Mouse (Mus musculus) small intestine, adult 2 months (tissue): ENCODE results near the gene Zic4. TPM values are rescaled to one million over a fixed set of nuclear protein-coding genes. Genes with fewer than 3 reads are reported as not detected.

Source experiments
- H3K27ac ChIP-seq: fragments of 200-500 bp; 2 replicates; pipeline ENCODE4 v1.5.1; 2012; ENCODE audit warnings: low read depth, low read length, control low read depth, inconsistent platforms; ENCODE audit not compliant: insufficient read depth
- H3K27me3 ChIP-seq: fragments of 200-500 bp; 2 replicates; pipeline ENCODE4 v1.6.1; 2012; ENCODE audit warnings: mild to moderate bottlenecking, moderate library complexity, low read length, inconsistent platforms; ENCODE audit not compliant: control insufficient read depth, insufficient read depth
- H3K36me3 ChIP-seq: fragments of 200-500 bp; 2 replicates; pipeline ENCODE4 v1.6.1; 2012; ENCODE audit warnings: mild to moderate bottlenecking, low read length, control low read depth, inconsistent platforms; ENCODE audit not compliant: control insufficient read depth, insufficient read depth
- H3K4me1 ChIP-seq: fragments of 200-500 bp; 2 replicates; pipeline ENCODE4 v1.6.1; 2012; ENCODE audit warnings: low read length, inconsistent platforms, mixed read lengths; ENCODE audit not compliant: control insufficient read depth, insufficient read depth, insufficient read length
- H3K4me3 ChIP-seq: fragments of 200-500 bp; 2 replicates; pipeline ENCODE4 v1.5.1; 2012; ENCODE audit warnings: low read depth, mild to moderate bottlenecking, control low read depth, inconsistent platforms, low read length, moderate library complexity
- CTCF ChIP-seq: fragments of 200-500 bp; IDR thresholded peaks from 2 replicates; pipeline ENCODE4 v1.5.1; 2012; ENCODE audit warnings: low read depth, mild to moderate bottlenecking, control low read depth, inconsistent platforms, low read length, moderate library complexity, mixed read lengths; ENCODE audit not compliant: insufficient replicate concordance, insufficient read length; ENCODE audit errors: extremely low read depth
- POLR2A ChIP-seq: fragments of 200-500 bp; IDR thresholded peaks from 2 replicates; pipeline ENCODE4 v1.6.1; 2012; ENCODE audit warnings: low read depth, mild to moderate bottlenecking, control low read depth, inconsistent platforms, low read length, moderate library complexity
- WGBS: fragments of 180-500 bp; shearing (Covaris S2); methylation state at CpG from one replicate; pipeline ENCODE4 v1.1.7; 2018; 5-methylcytosine and 5-hydroxymethylcytosine counted together
- polyA plus RNA-seq: library from polyadenylated mRNA; depleted of rRNA; stranded (reverse); fragments of >200 nt; gene quantifications from 2 replicates; pipeline ENCODE4 v1.2.3, GENCODE M21; 2012

Gene Zic4
- polyA plus RNA-seq, 1 experiment, result not detected

DNA sequence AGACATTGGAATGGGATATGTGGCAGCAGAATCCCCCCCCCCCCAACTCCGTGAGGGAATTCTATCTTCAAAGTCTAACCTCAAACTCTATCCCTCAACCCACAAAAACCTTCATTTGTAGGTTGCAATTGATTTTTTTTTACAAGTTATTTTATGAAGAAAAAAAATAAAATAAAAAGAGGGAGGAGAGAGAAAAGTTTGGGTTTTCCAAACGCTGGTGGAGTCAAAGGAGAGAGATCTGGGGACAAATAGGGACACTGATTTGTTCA lies 19.8 kb downstream of the Zic4 start:
- WGBS, result 7% methylated on average over 2 of the region's 2 CpGs
- H3K4me3 ChIP-seq, result no peak overlapping the region
- H3K27me3 ChIP-seq, result peaks cover 71% of the 10 kb centered on the region
- no peak overlapping the region for H3K27ac ChIP-seq
- no peaks in the 10 kb centered on the region; the same call in 1 of the 2 replicates for H3K4me1 ChIP-seq
- H3K36me3 ChIP-seq, result no peaks in the 10 kb centered on the region
- no peak for TF ChIP-seq POLR2A
- no peak for TF ChIP-seq CTCF

DNA sequence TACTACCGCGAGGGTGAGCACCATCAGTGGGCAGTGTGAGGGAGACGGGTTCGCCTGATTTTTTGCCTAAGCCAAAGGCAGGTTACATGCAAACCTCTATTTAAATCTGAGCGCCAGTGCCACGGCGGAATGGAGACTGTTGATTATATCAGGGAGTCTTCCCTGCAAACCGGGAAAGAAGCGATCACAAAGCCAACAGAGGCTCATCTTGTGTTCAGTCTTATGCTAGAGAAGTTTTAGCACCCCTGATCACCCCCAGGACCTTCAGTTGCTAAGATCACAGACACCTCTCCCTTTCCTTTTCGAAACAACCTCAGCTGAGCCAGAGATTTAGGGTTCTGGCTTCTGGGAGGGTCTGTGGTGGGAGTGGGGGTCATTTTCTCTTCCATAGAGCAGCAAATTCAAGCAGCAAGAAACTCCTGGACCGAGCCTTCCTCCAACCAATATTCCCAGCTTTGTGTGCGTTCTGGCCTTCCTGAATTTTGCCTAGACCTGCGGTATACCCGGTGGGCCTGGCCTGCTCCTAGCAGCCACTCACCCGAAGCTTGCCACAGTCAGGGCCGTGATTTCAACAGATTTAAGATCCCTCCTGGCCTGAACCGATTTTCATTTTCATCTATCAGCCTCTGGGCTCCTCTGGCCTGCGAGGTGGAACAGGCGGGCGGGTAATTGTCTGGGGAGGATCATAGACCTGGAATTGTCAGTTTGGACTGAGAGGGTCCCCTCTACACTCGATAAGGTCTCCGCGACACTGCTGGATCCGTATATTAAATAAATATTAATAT lies 20.4 kb downstream of the Zic4 start:
- Histone ChIP-seq H3K4me3 (no peak overlapping the region), H3K36me3 (no peaks in the 10 kb centered on the region), H3K27me3 (peaks cover 71% of the 10 kb centered on the region), H3K4me1 (no peaks in the 10 kb centered on the region; the same call in 1 of the 2 replicates), H3K27ac (no peak overlapping the region)
- no peak for TF ChIP-seq CTCF
- no peak for TF ChIP-seq POLR2A
- whole genome bisulfite sequencing, result 6% methylated on average over 24 of the region's 24 CpGs

DNA sequence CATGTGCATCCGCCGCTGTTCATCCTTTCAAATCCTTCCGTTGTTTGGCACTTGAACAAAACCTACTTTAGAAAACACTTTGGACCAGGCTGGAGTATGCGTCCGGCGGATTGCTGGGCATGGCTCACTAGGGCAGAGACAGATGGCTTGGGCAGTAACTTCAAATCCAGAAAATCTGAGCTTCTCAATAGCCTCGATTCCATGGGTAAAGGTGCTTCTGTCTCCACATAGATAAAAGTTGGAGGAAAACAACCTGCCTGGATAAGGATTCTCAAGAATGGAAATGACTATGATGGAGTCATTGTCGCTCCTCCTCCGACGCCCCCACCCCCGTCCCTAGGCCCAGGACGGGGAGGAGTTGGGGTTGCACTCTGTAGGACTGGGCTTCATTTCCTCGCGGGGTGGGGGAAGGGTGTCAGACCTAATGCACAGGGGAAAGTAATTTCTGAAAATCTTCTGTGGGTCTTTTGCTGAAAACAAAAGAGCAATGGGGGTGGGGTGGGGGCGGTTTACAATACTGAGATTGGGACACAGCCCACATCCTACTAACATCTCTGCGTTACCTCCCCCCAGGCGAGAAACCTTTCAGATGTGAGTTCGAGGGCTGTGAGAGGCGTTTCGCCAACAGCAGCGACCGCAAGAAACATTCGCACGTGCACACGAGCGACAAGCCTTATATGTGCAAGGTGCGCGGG lies 21.4 kb downstream of the Zic4 start:
- 6% methylated on average over 28 of the region's 28 CpGs for WGBS
- no peaks in the 10 kb centered on the region for H3K36me3 ChIP-seq
- no peak overlapping the region for H3K27ac ChIP-seq
- peaks cover 66% of the 10 kb centered on the region for H3K27me3 ChIP-seq
- no peak overlapping the region for H3K4me3 ChIP-seq
- TF ChIP-seq POLR2A, result no peak
- TF ChIP-seq CTCF, result no peak
- H3K4me1 ChIP-seq, result no peaks in the 10 kb centered on the region; the same call in 1 of the 2 replicates

DNA sequence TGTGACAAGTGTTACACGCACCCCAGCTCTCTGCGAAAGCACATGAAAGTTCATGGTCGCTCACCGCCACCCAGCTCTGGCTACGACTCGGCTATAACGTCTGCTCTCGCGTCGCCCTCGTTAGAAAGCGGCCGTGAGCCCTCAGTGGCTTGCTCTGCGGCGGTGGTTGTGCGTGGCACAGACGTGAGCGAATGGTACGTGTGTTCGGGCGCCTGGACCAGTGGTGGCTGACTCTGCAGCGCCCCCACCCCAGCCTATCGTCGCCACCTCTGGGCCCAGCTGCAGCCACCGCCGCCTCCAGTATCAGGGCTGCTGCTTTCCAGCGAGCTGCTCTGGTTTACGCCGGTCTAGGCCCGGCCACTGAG lies 21.9 kb downstream of the Zic4 start:
- 3% methylated on average over 30 of the region's 30 CpGs for WGBS
- H3K4me1 ChIP-seq, result no peaks in the 10 kb centered on the region; the same call in 1 of the 2 replicates
- TF ChIP-seq CTCF (no peak), POLR2A (no peak)
- H3K27ac ChIP-seq, result no peak overlapping the region
- H3K4me3 ChIP-seq, result no peak overlapping the region
- H3K36me3 ChIP-seq, result no peaks in the 10 kb centered on the region
- peaks cover 61% of the 10 kb centered on the region for H3K27me3 ChIP-seq

DNA sequence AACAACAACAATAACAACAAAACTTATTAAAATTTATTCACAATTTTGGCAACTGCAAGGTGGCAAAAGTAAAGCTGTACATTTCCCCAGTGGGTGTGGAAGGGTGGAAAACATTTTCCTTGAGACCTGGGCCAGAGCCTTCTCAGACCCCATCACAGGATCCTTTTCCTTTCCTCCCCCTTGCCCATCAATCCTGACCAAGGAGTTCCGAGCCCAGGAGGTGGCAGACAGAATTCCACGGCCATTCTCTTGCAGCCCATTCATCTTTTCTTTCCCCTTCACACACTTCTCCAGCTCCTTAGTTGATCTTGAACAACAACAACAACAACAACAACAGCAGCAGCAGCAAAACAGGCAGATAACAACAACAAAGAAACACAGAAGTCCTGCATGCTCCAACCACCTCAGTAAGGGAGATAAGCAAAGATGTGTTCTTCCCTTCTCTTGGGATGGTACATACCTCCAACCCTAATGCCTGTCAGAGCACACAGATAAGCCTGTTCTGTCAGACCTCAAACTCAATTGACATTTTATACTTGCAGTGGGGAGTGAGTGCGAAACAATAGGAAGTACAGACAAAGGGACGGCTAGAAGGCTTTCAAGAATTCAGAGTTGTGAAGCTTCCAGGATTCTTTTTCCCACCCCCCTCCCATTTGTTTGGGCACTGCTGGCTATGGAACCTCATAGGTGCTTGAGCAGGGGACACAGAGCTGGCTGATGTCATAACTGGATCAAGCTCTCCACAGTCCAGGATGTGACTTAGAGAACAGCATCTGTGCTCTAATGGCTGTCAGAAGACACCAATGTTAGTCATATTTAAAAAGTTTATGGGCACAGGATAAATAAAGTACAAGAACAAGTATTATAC lies 22.7 kb downstream of the Zic4 start:
- H3K4me1 ChIP-seq, result no peaks in the 10 kb centered on the region; the same call in 1 of the 2 replicates
- 10% methylated on average over 4 of the region's 4 CpGs for WGBS
- no peak for TF ChIP-seq POLR2A
- TF ChIP-seq CTCF, result no peak
- H3K27me3 ChIP-seq, result peaks cover 58% of the 10 kb centered on the region
- no peak overlapping the region for H3K4me3 ChIP-seq
- H3K36me3 ChIP-seq, result no peaks in the 10 kb centered on the region
- no peak overlapping the region for H3K27ac ChIP-seq

DNA sequence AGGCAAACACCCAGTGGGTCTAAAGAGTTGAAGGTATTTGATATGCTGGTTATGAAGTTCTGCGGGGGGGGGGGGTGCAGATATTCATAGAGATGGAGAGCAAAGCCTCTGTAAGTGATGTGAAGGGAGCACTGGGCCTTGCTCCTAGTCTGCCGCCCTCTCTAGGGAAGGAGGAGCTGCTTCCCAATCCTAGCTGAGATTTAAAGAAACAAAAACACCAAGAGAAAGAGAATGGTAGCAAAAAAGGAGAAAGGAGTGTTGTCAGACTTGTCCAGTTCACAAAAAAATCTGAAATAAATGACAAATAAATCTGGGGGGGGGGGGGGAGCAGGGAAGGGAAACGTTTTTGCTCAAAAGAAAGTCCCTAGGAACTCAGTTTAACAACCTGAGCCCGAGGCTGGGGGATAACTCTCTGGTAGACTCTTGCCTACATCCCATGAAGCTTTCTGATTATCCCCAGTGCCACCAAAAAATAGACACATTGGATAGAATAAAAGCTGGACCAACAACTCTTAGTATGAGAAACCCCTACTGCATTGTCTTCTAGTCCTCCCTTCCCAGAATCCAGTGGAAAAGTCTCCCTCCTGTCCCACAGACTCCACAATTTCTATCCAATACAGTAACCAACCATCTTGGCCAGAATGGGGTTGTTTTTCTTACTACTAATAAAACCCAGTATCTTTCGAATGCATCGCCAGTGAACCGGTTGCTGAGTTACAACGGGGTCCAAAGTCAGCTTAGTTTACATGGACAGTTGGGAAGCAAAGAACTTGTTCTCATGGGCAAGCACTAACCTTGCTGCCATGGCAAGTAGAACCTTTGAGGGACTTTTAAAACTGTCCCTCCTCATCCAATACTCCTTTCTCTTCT lies 23.6 kb downstream of the Zic4 start:
- 5% methylated on average over 8 of the region's 8 CpGs for WGBS
- no peaks in the 10 kb centered on the region; the same call in 1 of the 2 replicates for H3K4me1 ChIP-seq

More for the DNA sequence above, 23.6 kb downstream of the Zic4 start:
- H3K36me3 ChIP-seq, result no peaks in the 10 kb centered on the region
- H3K27me3 ChIP-seq, result peaks cover 58% of the 10 kb centered on the region
- no peak overlapping the region for H3K27ac ChIP-seq
- TF ChIP-seq CTCF (no peak), POLR2A (no peak)
- no peak overlapping the region for H3K4me3 ChIP-seq
